Mouse (Mus musculus) 3134 (cell line): ENCODE results near the gene Chrna9.

ENCODE experiments used
- DNase-seq: peaks from one replicate; pipeline ENCODE4 v3.0.0-alpha.2; 2011; ENCODE audit warnings: low spot score; ENCODE audit not compliant: insufficient read length; ENCODE audit errors: extremely low read depth

Gene Chrna9

GRCm38 (mm10) chr5:66005041-66005678 lies 70.4 kb downstream of the Chrna9 start:
- DNase-seq: no peak

GRCm38 (mm10) chr5:66008245-66008967 lies 73.7 kb downstream of the Chrna9 start:
- DNase-seq: no peak

GRCm38 (mm10) chr5:66013999-66014398 lies 79.3 kb downstream of the Chrna9 start:
- no peak for DNase-seq

GRCm38 (mm10) chr5:66014437-66014836 lies 79.7 kb downstream of the Chrna9 start:
- DNase-seq: no peak

- DNase-seq: no peak
Measured at GRCm38 (mm10) chr5:66015449-66015961, 80.8 kb downstream of the Chrna9 start.

GRCm38 (mm10) chr5:66026796-66027195 lies 92.1 kb downstream of the Chrna9 start:
- no peak for DNase-seq
